Mouse (Mus musculus): ENCODE measurements at regions not wholly inside any gene's neighbourhood (a gene's known extent, or its start where the extent isn't known, plus 50 kb on each side); places are given as distances from the start of the nearest gene placed in this dataset.

DNA sequence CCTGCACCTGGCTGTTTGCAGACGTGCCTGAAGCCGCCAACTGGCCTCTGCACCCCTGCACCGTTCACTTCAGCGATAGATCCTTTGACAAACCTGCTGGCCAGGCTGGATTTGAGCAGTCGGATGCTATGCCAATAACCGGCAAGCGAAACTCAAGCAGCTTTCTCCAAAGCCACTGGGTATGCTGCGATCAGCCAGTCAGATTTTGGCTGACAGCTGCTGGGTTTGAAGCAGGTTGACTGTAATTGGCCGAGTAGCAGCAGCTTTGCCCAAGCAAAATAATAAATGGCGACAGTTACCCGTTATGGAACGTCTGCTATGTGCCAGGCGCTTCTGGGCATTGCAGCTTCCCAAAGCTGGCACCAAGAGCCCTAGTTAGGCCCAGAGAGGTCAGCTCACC is 55.7 kb upstream of the Pax7 start:
- DNase-seq (ENCODE audit: low spot score) (no peak), ATAC-seq (ENCODE audit: extremely low read depth, insufficient number of reproducible peaks, low FRiP score, poor library complexity, severe bottlenecking) (no peak)
- TF ChIP-seq POLR2AphosphoS5 (IDR thresholded peaks at IDR 0.05; ENCODE audit: insufficient replicate concordance, low read depth, low read length) (no peak), CTCF (IDR thresholded peaks at IDR 0.05; ENCODE audit: low read depth, low read length) (no peak), TAL1 (conservative IDR thresholded peaks at IDR 0.05; ENCODE audit: low read depth, low read length) (no peak), GATA2 (IDR thresholded peaks at IDR 0.05; ENCODE audit: borderline replicate concordance, low read depth, low read length) (no peak), GATA1 (IDR thresholded peaks at IDR 0.05; ENCODE audit: borderline replicate concordance, low read length) (no peak)
- no peaks in the 10 kb centered on the region for H3K27me3 ChIP-seq (ENCODE audit: insufficient read depth, low read length)
- H3K4me3 ChIP-seq (ENCODE audit: low read depth, low read length) = no peak overlapping the region; the same call in 1 of the 2 replicates
- H3K4me1 ChIP-seq (ENCODE audit: insufficient read depth, low read depth, low read length) = no peaks in the 10 kb centered on the region
- no peaks in the 10 kb centered on the region for H3K36me3 ChIP-seq (replicated peaks)
- peaks cover 80% of the 10 kb centered on the region for H3K9me3 ChIP-seq (replicated peaks)

Measured in G1E (cell line).